Mouse (Mus musculus) gastrocnemius, postnatal 36 days (tissue): ENCODE measurements around the gene Pou5f1. TPM values are rescaled to one million over a fixed set of nuclear protein-coding genes. Genes with fewer than 3 reads are reported as not detected.

Source experiments
- DNase-seq, 2 experiments: peaks; one replicate each; pipeline ENCODE4 v3.0.0; 2022
- intact Hi-C: fragments of 180-260 bp; cut with DNase I; formaldehyde crosslinking; loops from one replicate; pipeline ENCODE4 v1.15.1; 2025
- total RNA-seq, 2 experiments: library from RNA; stranded (reverse); gene quantifications; 2 replicates each; pipeline ENCODE4 v1.2.3; 2021

The Pou5f1 gene
- total RNA-seq, 2 experiments from 2014 or later, result not detected

GRCm38 (mm10) chr17:35549437-35550142 lies 43.8 kb downstream of the Pou5f1 start:
- intact Hi-C loops, result no loop called here
- peak; percentile 63 to 66 for DNase-seq

- intact Hi-C loops, result no loop called here
- DNase-seq, result no peak
Measured at GRCm38 (mm10) chr17:35550143-35550494, 44.3 kb downstream of the Pou5f1 start.

- DNase-seq, result no peak
- intact Hi-C loops, result no loop called here
Measured at GRCm38 (mm10) chr17:35550871-35551270, 45.1 kb downstream of the Pou5f1 start.

- intact Hi-C loops, result no loop called here
- no peak for DNase-seq
Measured at GRCm38 (mm10) chr17:35551881-35552414, 46.1 kb downstream of the Pou5f1 start, which contains the start of gene Cdsn. Gene Cdsn, plus strand, starts transcription at chr17:35552128.

- intact Hi-C loops, result no loop called here
- no peak for DNase-seq
Measured at GRCm38 (mm10) chr17:35554321-35554720, 48.5 kb downstream of the Pou5f1 start.

- no peak for DNase-seq
- intact Hi-C loops, result no loop called here
Measured at GRCm38 (mm10) chr17:35554761-35555397, 49.1 kb downstream of the Pou5f1 start.

- intact Hi-C loops, result no loop called here
- DNase-seq, result no peak
Measured at GRCm38 (mm10) chr17:35556186-35556765, 50.5 kb downstream of the Pou5f1 start.

- intact Hi-C loops, result no loop called here
Measured at GRCm38 (mm10) chr17:35556812-35557211, 51.0 kb downstream of the Pou5f1 start.

GRCm38 (mm10) chr17:35557351-35557750 lies 51.5 kb downstream of the Pou5f1 start:
- DNase-seq, result no peak
- intact Hi-C loops, result no loop called here

More at GRCm38 (mm10) chr17:35556812-35557211, 51.0 kb downstream of the Pou5f1 start:
- DNase-seq, result no peak

- intact Hi-C loops, result no loop called here
Measured at GRCm38 (mm10) chr17:35558216-35558615, 52.4 kb downstream of the Pou5f1 start.

More at GRCm38 (mm10) chr17:35558216-35558615, 52.4 kb downstream of the Pou5f1 start:
- DNase-seq, result no peak

Other genes with a start within 250 kb of the Pou5f1 start
- gene H2-D1, start 243.3 kb upstream of the Pou5f1 start, total RNA-seq, result 10 to 100 TPM; 28.2 to 39.1 TPM
- under 1 TPM; 0.38 to 0.47 TPM for gene H2-Q1, start 185.6 kb upstream of the Pou5f1 start, total RNA-seq
- under 1 TPM; 0.20 to 0.77 TPM for gene H2-Q2, start 163.8 kb upstream of the Pou5f1 start, total RNA-seq
- 1 to 10 TPM; 3.6 to 4.0 TPM for gene H2-Q4, start 126.4 kb upstream of the Pou5f1 start, total RNA-seq
- under 1 TPM; 0.17 to 0.26 TPM for gene H2-Q6, start 81.2 kb upstream of the Pou5f1 start, total RNA-seq
- gene H2-Q7, start 66.9 kb upstream of the Pou5f1 start, total RNA-seq, result under 1 TPM; 0.33 to 0.62 TPM
- under 1 TPM; 0.10 to 0.13 TPM for gene H2-Q10, start 35.9 kb upstream of the Pou5f1 start, total RNA-seq
- gene Tcf19, start 10.8 kb downstream of the Pou5f1 start, total RNA-seq, result 1 to 10 TPM; 1.5 to 2.0 TPM
- gene Cchcr1, start 11.1 kb downstream of the Pou5f1 start, total RNA-seq, result 1 to 10 TPM; 1.4 to 2.8 TPM
- not detected for gene Psors1c2, start 27.2 kb downstream of the Pou5f1 start, total RNA-seq
- gene Cdsn, start 46.1 kb downstream of the Pou5f1 start, total RNA-seq, result not detected
- not detected for gene 2300002M23Rik, start 61.4 kb downstream of the Pou5f1 start, total RNA-seq
- not detected for gene Sfta2, start 95.5 kb downstream of the Pou5f1 start, total RNA-seq
- gene Gm9573, start 120.6 kb downstream of the Pou5f1 start, total RNA-seq, result not detected
- not detected for gene Mucl3, start 137.7 kb downstream of the Pou5f1 start, total RNA-seq
- gene Vars2, start 161.6 kb downstream of the Pou5f1 start, total RNA-seq, result 10 to 100 TPM; 12.5 to 12.9 TPM
- gene Gtf2h4, start 167.7 kb downstream of the Pou5f1 start, total RNA-seq, result 10 to 100 TPM; 15.3 to 19.0 TPM
- gene Ddr1, start 198.6 kb downstream of the Pou5f1 start, total RNA-seq, result 10 to 100 TPM; 12.7 to 15.0 TPM